Mouse (Mus musculus) myocyte (in vitro differentiated cells): ENCODE results near the gene Tomm34. TPM values are rescaled to one million over a fixed set of nuclear protein-coding genes. Genes with fewer than 3 reads are reported as not detected.

Experiments
- H3K27me3 ChIP-seq: one replicate; pipeline ENCODE4 v1.6.1; 2011; ENCODE audit not compliant: control insufficient read depth, insufficient read depth, insufficient read length
- H3K36me3 ChIP-seq: one replicate; pipeline ENCODE4 v1.6.1; 2011; ENCODE audit not compliant: control insufficient read depth, insufficient read depth
- H3K4me2 ChIP-seq: one replicate; pipeline ENCODE4 v1.6.1; 2011; ENCODE audit warnings: low read depth, control low read depth
- H3K4me3 ChIP-seq: one replicate; pipeline ENCODE4 v1.5.1; 2011; ENCODE audit warnings: mild to moderate bottlenecking, control low read depth, moderate library complexity
- H3K79me2 ChIP-seq: one replicate; pipeline ENCODE4 v1.6.1; 2011; ENCODE audit not compliant: control insufficient read depth, insufficient read depth
- H3ac ChIP-seq: one replicate; pipeline ENCODE4 v1.6.1; 2011; ENCODE audit not compliant: control insufficient read depth, insufficient read length
- CEBPB ChIP-seq: IDR thresholded peaks from 2 replicates; pipeline ENCODE4 v1.6.1; 2011; ENCODE audit warnings: mild to moderate bottlenecking, moderate library complexity; ENCODE audit not compliant: poor library complexity, insufficient read depth, severe bottlenecking
- E2F4 ChIP-seq: IDR thresholded peaks from one replicate; pipeline ENCODE4 v1.6.1; 2011; ENCODE audit warnings: mild to moderate bottlenecking, control low read depth, moderate library complexity; ENCODE audit not compliant: insufficient read depth
- MAX ChIP-seq: IDR thresholded peaks from one replicate; pipeline ENCODE4 v1.6.1; 2011; ENCODE audit warnings: low read depth, mild to moderate bottlenecking, control low read depth
- MYOD1 ChIP-seq, 3 experiments: IDR thresholded peaks; one replicate each; pipeline ENCODE4 v1.6.1; 2011; ENCODE audit warnings: control low read depth in 2 of 3, low read depth in 2 of 3, mild to moderate bottlenecking in 2 of 3, moderate library complexity in 1 of 3; ENCODE audit not compliant: insufficient read length in 2 of 3, control insufficient read depth in 1 of 3
- MYOG ChIP-seq, 3 experiments: IDR thresholded peaks; one replicate each; pipeline ENCODE4 v1.6.1; 2011; ENCODE audit warnings: control low read depth in 2 of 3, low read depth in 2 of 3, mild to moderate bottlenecking in 2 of 3; ENCODE audit not compliant: insufficient read length in 2 of 3, control insufficient read depth in 1 of 3, insufficient read depth in 1 of 3
- POLR2A ChIP-seq: IDR thresholded peaks from one replicate; pipeline ENCODE4 v1.6.1; 2011; ENCODE audit warnings: low read depth, mild to moderate bottlenecking, control low read depth, moderate library complexity; ENCODE audit not compliant: insufficient read length
- POLR2AphosphoS2 ChIP-seq: IDR thresholded peaks from one replicate; pipeline ENCODE4 v1.6.1; 2011; ENCODE audit warnings: low read depth, control low read depth; ENCODE audit not compliant: insufficient read length
- REST ChIP-seq: IDR thresholded peaks from one replicate; pipeline ENCODE4 v1.6.1; 2011; ENCODE audit warnings: mild to moderate bottlenecking, control low read depth, moderate library complexity; ENCODE audit not compliant: insufficient read depth, insufficient read length
- SRF ChIP-seq: IDR thresholded peaks from one replicate; pipeline ENCODE4 v1.6.1; 2011; ENCODE audit warnings: low read depth; ENCODE audit not compliant: control insufficient read depth, insufficient read length
- TCF12 ChIP-seq: IDR thresholded peaks from one replicate; pipeline ENCODE4 v1.6.1; 2011; ENCODE audit warnings: mild to moderate bottlenecking, control low read depth; ENCODE audit not compliant: poor library complexity, insufficient read depth, severe bottlenecking
- TCF3 ChIP-seq: IDR thresholded peaks from one replicate; pipeline ENCODE4 v1.6.1; 2011; ENCODE audit warnings: low read depth, control low read depth; ENCODE audit not compliant: insufficient read length
- USF1 ChIP-seq: IDR thresholded peaks from one replicate; pipeline ENCODE4 v1.6.1; 2011; ENCODE audit warnings: low read depth, mild to moderate bottlenecking, control low read depth, moderate library complexity
- polyA plus RNA-seq: library from polyadenylated mRNA; unstranded; fragments of >200 nt; fragmentation: generic; extraction: Trizol; gene quantifications from one replicate; pipeline ENCODE4 v1.2.1, GENCODE M21; 2012; ENCODE audit warnings: missing spikeins

Gene Tomm34
- polyA plus RNA-seq, 1 experiment, result 24.1 TPM

- TF ChIP-seq CEBPB (no peak), E2F4 (no peak), REST (no peak), TCF3 (no peak), POLR2AphosphoS2 (no peak), SRF (no peak)
- Histone ChIP-seq H3K27me3 (no peaks in the 10 kb centered on the region), H3K79me2 (no peaks in the 10 kb centered on the region), H3K36me3 (peaks cover 30% of the 10 kb centered on the region), H3K4me2 (no peak overlapping the region), H3K4me3 (no peak overlapping the region), H3ac (no peak overlapping the region)
These were observed 31.4 kb upstream of the Tomm34 start for GRCm38 (mm10) chr2:164102366-164102765.

- no peak overlapping the region for H3K4me3 ChIP-seq
- TF ChIP-seq USF1 (no peak), MYOG (IDR thresholded peaks at IDR 0.05; ENCODE audit: control insufficient read depth in 1 of 3, insufficient read depth in 1 of 3, insufficient read length in 2 of 3, low read depth in 2 of 3) (no peak), TCF3 (no peak), CEBPB (no peak), SRF (no peak), REST (no peak), E2F4 (no peak), TCF12 (no peak), MYOD1 (IDR thresholded peaks at IDR 0.05; ENCODE audit: control insufficient read depth in 1 of 3, insufficient read length in 2 of 3, low read depth in 2 of 3) (no peak), POLR2AphosphoS2 (no peak), POLR2A (no peak), MAX (no peak)
- no peak overlapping the region for H3ac ChIP-seq
- no peaks in the 10 kb centered on the region for H3K79me2 ChIP-seq
- no peak overlapping the region for H3K4me2 ChIP-seq
- H3K36me3 ChIP-seq, result peaks cover 28% of the 10 kb centered on the region
- H3K27me3 ChIP-seq, result no peaks in the 10 kb centered on the region
These were observed 31.0 kb upstream of the Tomm34 start for GRCm38 (mm10) chr2:164101936-164102335.

- H3ac ChIP-seq, result no peak overlapping the region
- no peaks in the 10 kb centered on the region for H3K79me2 ChIP-seq
- peaks cover 13% of the 10 kb centered on the region for H3K36me3 ChIP-seq
- H3K4me3 ChIP-seq, result no peak overlapping the region
- H3K27me3 ChIP-seq, result no peaks in the 10 kb centered on the region
- TF ChIP-seq CEBPB (no peak), SRF (no peak), REST (no peak), MYOG (IDR thresholded peaks at IDR 0.05; ENCODE audit: control insufficient read depth in 1 of 3, insufficient read depth in 1 of 3, insufficient read length in 2 of 3, low read depth in 2 of 3) (no peak), MYOD1 (IDR thresholded peaks at IDR 0.05; ENCODE audit: control insufficient read depth in 1 of 3, insufficient read length in 2 of 3, low read depth in 2 of 3) (no peak), MAX (no peak), POLR2AphosphoS2 (no peak), TCF12 (no peak), USF1 (no peak), E2F4 (no peak), TCF3 (no peak), POLR2A (no peak)
- no peak overlapping the region for H3K4me2 ChIP-seq
These were observed 27.8 kb upstream of the Tomm34 start for GRCm38 (mm10) chr2:164098603-164099250.

DNA sequence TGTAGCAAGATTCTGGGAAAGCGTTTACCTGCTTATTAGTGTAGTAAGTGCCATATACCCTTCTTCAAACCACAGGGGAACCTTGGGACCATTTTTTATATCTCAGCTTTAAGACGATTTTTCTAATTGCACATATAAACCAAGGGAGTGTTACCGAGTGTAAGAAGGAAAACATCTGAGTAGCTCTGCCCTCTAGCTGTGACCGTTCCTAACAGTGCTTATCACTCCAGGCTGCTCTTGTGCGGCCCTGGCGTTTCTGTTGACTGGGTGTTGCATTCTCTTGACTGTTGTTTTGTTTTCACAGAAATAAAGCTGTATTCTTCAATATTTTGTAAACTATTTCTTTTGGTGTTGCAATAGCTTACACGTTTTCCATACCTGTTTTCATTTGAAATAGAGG is 23.2 kb upstream of the Tomm34 start:
- H3ac ChIP-seq, result no peak overlapping the region
- no peak overlapping the region for H3K4me3 ChIP-seq
- peaks cover 13% of the 10 kb centered on the region for H3K36me3 ChIP-seq
- no peak for TF ChIP-seq MYOG (IDR thresholded peaks at IDR 0.05; ENCODE audit: control insufficient read depth in 1 of 3, insufficient read depth in 1 of 3, insufficient read length in 2 of 3, low read depth in 2 of 3)
- TF ChIP-seq TCF12, result no peak
- TF ChIP-seq MYOD1 (IDR thresholded peaks at IDR 0.05; ENCODE audit: control insufficient read depth in 1 of 3, insufficient read length in 2 of 3, low read depth in 2 of 3), result no peak
- TF ChIP-seq E2F4, result no peak
- no peak for TF ChIP-seq TCF3
- TF ChIP-seq REST, result no peak
- TF ChIP-seq POLR2AphosphoS2, result no peak
- TF ChIP-seq USF1, result no peak
- TF ChIP-seq CEBPB, result no peak
- TF ChIP-seq MAX, result no peak
- no peak for TF ChIP-seq POLR2A
- no peak for TF ChIP-seq SRF
- no peaks in the 10 kb centered on the region for H3K79me2 ChIP-seq
- no peaks in the 10 kb centered on the region for H3K27me3 ChIP-seq
- no peak overlapping the region for H3K4me2 ChIP-seq

- no peaks in the 10 kb centered on the region for H3K79me2 ChIP-seq
- peaks cover 30% of the 10 kb centered on the region for H3K36me3 ChIP-seq
- TF ChIP-seq USF1 (no peak), TCF12 (no peak), SRF (no peak), MYOG (IDR thresholded peaks at IDR 0.05; ENCODE audit: control insufficient read depth in 1 of 3, insufficient read depth in 1 of 3, insufficient read length in 2 of 3, low read depth in 2 of 3) (no peak), MAX (no peak), TCF3 (no peak), REST (no peak), CEBPB (no peak), POLR2AphosphoS2 (no peak), POLR2A (no peak), MYOD1 (IDR thresholded peaks at IDR 0.05; ENCODE audit: control insufficient read depth in 1 of 3, insufficient read length in 2 of 3, low read depth in 2 of 3) (no peak), E2F4 (no peak)
These were observed 18.5 kb upstream of the Tomm34 start for GRCm38 (mm10) chr2:164089508-164089907.

More at GRCm38 (mm10) chr2:164089508-164089907, 18.5 kb upstream of the Tomm34 start:
- H3K4me3 ChIP-seq, result no peak overlapping the region
- no peak overlapping the region for H3ac ChIP-seq
- H3K27me3 ChIP-seq, result no peaks in the 10 kb centered on the region
- no peak overlapping the region for H3K4me2 ChIP-seq
